Mouse (Mus musculus) heart, embryonic 16.5 days (tissue): Measurements from ENCODE around the gene Dennd1c. TPM values are rescaled to one million over a fixed set of nuclear protein-coding genes. Genes with fewer than 3 reads are reported as not detected.

Experiments used
- polyA plus RNA-seq: library from polyadenylated mRNA; unstranded; fragments of >200 nt; fragmentation: Nextera tagmentation; extraction: Ambion mirVana; gene quantifications from 2 replicates; pipeline ENCODE4 v1.2.1, GENCODE M21; 2015

Gene Dennd1c
- polyA plus RNA-seq, 1 experiment from 2014 or later: 4.1 TPM

Other genes starting within 250 kb of the Dennd1c start
- gene Rfx2, start 247.5 kb downstream of the Dennd1c start, polyA plus RNA-seq: 6.2 and 6.8 TPM in 2 replicates
- gene Acsbg2, start 204.1 kb downstream of the Dennd1c start, polyA plus RNA-seq: not detected in 2 replicates
- 0.30 and 0.61 TPM in 2 replicates for gene 1700061G19Rik, start 203.0 kb downstream of the Dennd1c start, polyA plus RNA-seq
- 26.4 and 31.1 TPM in 2 replicates for gene Mllt1, start 143.1 kb downstream of the Dennd1c start, polyA plus RNA-seq
- 0.05 TPM in 1 of 2 replicates, not detected in the other for gene Acer1, start 96.4 kb downstream of the Dennd1c start, polyA plus RNA-seq
- 117 and 129 TPM in 2 replicates for gene Clpp, start 88.2 kb downstream of the Dennd1c start, polyA plus RNA-seq
- gene Alkbh7, start 81.2 kb downstream of the Dennd1c start, polyA plus RNA-seq: 56.4 and 59.6 TPM in 2 replicates
- 0.34 TPM in 1 of 2 replicates, not detected in the other for gene Pspn, start 78.5 kb downstream of the Dennd1c start, polyA plus RNA-seq
- gene Gtf2f1, start 67.2 kb downstream of the Dennd1c start, polyA plus RNA-seq: 44.1 and 45.6 TPM in 2 replicates
- gene Gm17949, start 67.0 kb downstream of the Dennd1c start, polyA plus RNA-seq: 0.32 and 0.41 TPM in 2 replicates
- 16.5 and 22.8 TPM in 2 replicates for gene Khsrp, start 47.0 kb downstream of the Dennd1c start, polyA plus RNA-seq
- not detected in 2 replicates for gene Slc25a41, start 36.9 kb downstream of the Dennd1c start, polyA plus RNA-seq
- gene Crb3, start 19.4 kb downstream of the Dennd1c start, polyA plus RNA-seq: 1.1 and 4.8 TPM in 2 replicates
- gene Slc25a23, start 18.7 kb downstream of the Dennd1c start, polyA plus RNA-seq: 14.7 and 17.0 TPM in 2 replicates
- 5.7 and 6.9 TPM in 2 replicates for gene Tubb4a, start 9.3 kb upstream of the Dennd1c start, polyA plus RNA-seq
- 3.3 and 3.4 TPM in 2 replicates for gene Tnfsf9, start 26.8 kb upstream of the Dennd1c start, polyA plus RNA-seq
- gene Cd70, start 71.3 kb upstream of the Dennd1c start, polyA plus RNA-seq: 0.17 and 0.75 TPM in 2 replicates
- 0.29 and 0.58 TPM in 2 replicates for gene Tnfsf14, start 115.7 kb upstream of the Dennd1c start, polyA plus RNA-seq
- gene C3, start 149.6 kb upstream of the Dennd1c start, polyA plus RNA-seq: 3.5 and 6.3 TPM in 2 replicates
- 28.9 and 30.3 TPM in 2 replicates for gene Gpr108, start 169.9 kb upstream of the Dennd1c start, polyA plus RNA-seq
- 47.8 TPM in 2 replicates for gene Trip10, start 170.9 kb upstream of the Dennd1c start, polyA plus RNA-seq
- 6.6 and 13.5 TPM in 2 replicates for gene Vav1, start 200.6 kb upstream of the Dennd1c start, polyA plus RNA-seq